Mouse (Mus musculus): Measurements from ENCODE around the gene Wfdc1. TPM values are rescaled to one million over a fixed set of nuclear protein-coding genes. Genes with fewer than 3 reads are reported as not detected.

Gene Wfdc1
- polyA plus RNA-seq, 1 experiment from 2014 or later, result 3.1 TPM

- 0 out of 2 replicates have a peak, but pooled peaks cover 6% of the 10 kb centered on the region for H3K27me3 ChIP-seq (replicated peaks)
Measured at GRCm38 (mm10) chr8:119691989-119692388, 25.8 kb downstream of the Wfdc1 start.

DNA sequence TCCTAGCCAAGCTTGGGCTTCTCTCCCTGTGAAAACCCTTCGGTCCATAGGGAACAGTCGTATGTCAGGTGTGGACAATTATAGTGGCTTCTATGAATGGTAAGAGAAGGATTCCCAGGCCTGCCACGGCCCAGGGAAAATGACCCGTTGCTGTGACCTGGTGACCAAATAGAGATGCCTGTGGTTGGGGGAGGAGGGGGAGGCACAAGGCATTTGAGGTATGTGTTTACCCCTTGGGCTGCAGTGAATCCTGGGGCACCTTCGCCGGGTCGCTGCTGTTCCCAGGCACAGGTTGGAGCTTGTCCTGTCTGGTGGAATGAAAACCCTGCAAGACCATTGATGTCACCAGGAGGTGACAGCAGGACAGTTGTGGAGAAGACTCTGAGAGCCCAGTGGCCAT, 28.5 kb downstream of the Wfdc1 start:
- no peaks in the 10 kb centered on the region for H3K9me3 ChIP-seq (replicated peaks)
- 58% methylated on average over 7 of the region's 7 CpGs for WGBS
- ATAC-seq (ENCODE audit: insufficient number of reproducible peaks, low FRiP score), result no peak
- H3K9ac ChIP-seq, result no peak overlapping the region
- no peak overlapping the region for H3K4me2 ChIP-seq
- H3K27ac ChIP-seq (ENCODE audit: poor library complexity, severe bottlenecking), result no peak overlapping the region
- no peak overlapping the region for H3K4me3 ChIP-seq
- H3K36me3 ChIP-seq, result no peaks in the 10 kb centered on the region
- H3K4me1 ChIP-seq (replicated peaks), result peaks cover 21% of the 10 kb centered on the region
- H3K27me3 ChIP-seq (replicated peaks), result peaks cover 23% of the 10 kb centered on the region

More at GRCm38 (mm10) chr8:119691989-119692388, 25.8 kb downstream of the Wfdc1 start:
- 77% methylated on average over 4 of the region's 4 CpGs for WGBS
- Histone ChIP-seq H3K36me3 (no peaks in the 10 kb centered on the region), H3K4me1 (replicated peaks) (peaks cover 9% of the 10 kb centered on the region), H3K9me3 (replicated peaks) (no peaks in the 10 kb centered on the region), H3K27ac (ENCODE audit: poor library complexity, severe bottlenecking) (no peak overlapping the region), H3K4me3 (no peak overlapping the region), H3K9ac (no peak overlapping the region), H3K4me2 (no peak overlapping the region)
- no peak for ATAC-seq (ENCODE audit: insufficient number of reproducible peaks, low FRiP score)

DNA sequence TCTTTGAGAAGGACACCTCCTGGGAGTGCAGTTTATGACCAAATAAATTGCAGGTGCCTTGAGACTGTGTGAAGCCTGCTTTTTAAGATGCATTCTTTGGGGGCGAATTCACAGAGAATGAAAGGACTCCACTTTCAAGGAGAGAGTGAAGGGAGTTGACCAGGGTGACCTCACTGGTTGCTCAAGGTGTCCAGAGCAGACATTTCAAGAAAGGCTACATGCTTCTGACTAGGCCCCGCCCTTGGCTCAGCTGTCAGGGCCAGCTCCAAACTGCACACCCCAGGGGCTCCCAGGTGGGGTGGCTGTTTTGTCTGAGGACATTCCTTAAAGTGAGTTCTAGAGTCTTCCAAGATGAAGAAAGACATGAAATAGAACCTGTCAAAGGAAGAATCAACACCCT, 31.0 kb downstream of the Wfdc1 start:
- no peak for ATAC-seq (ENCODE audit: insufficient number of reproducible peaks, low FRiP score)
- Histone ChIP-seq H3K36me3 (no peaks in the 10 kb centered on the region), H3K9ac (no peak overlapping the region), H3K4me1 (replicated peaks) (peaks cover 21% of the 10 kb centered on the region), H3K27ac (ENCODE audit: poor library complexity, severe bottlenecking) (no peak overlapping the region), H3K4me3 (no peak overlapping the region), H3K9me3 (replicated peaks) (no peaks in the 10 kb centered on the region), H3K27me3 (replicated peaks) (peaks cover 47% of the 10 kb centered on the region), H3K4me2 (no peak overlapping the region)
- 88% methylated on average over 2 of the region's 2 CpGs for WGBS

GRCm38 (mm10) chr8:119698960-119699359, 32.8 kb downstream of the Wfdc1 start:
- Histone ChIP-seq H3K9me3 (replicated peaks) (no peaks in the 10 kb centered on the region), H3K27ac (ENCODE audit: poor library complexity, severe bottlenecking) (no peak overlapping the region), H3K4me1 (replicated peaks) (peaks cover 29% of the 10 kb centered on the region), H3K36me3 (no peaks in the 10 kb centered on the region), H3K27me3 (replicated peaks) (peaks cover 54% of the 10 kb centered on the region), H3K4me2 (peak overlapping the region; percentile 45), H3K4me3 (no peak overlapping the region), H3K9ac (0 out of 2 replicates have a peak overlapping the region, but pooled peaks have one; percentile 1)
- 3% methylated on average over 12 of the region's 12 CpGs for WGBS
- no peak for ATAC-seq (ENCODE audit: insufficient number of reproducible peaks, low FRiP score)

- H3K4me3 ChIP-seq, result peak within 1 kb of the TSS; percentile 14; the same call in 1 of the 2 replicates
- H3K4me2 ChIP-seq, result peak within 1 kb of the TSS; percentile 45
- 0 out of 2 replicates have a peak within 1 kb of the TSS, but pooled peaks have one; percentile 1 for H3K9ac ChIP-seq
- no peak for ATAC-seq (ENCODE audit: insufficient number of reproducible peaks, low FRiP score)
- H3K27ac ChIP-seq (ENCODE audit: poor library complexity, severe bottlenecking), result no peak within 1 kb of the TSS
- WGBS, result 5% methylated on average over 26 of the region's 26 CpGs
- H3K27me3 ChIP-seq (replicated peaks), result peaks cover 50% of the 10 kb centered on the region
- H3K9me3 ChIP-seq (replicated peaks), result no peaks in the 10 kb centered on the region
- H3K4me1 ChIP-seq (replicated peaks), result peaks cover 29% of the 10 kb centered on the region
- no peaks in the 10 kb centered on the region for H3K36me3 ChIP-seq
Measured at GRCm38 (mm10) chr8:119699549-119700134, 33.5 kb downstream of the Wfdc1 start, which contains the start of gene Atp2c2. Gene Atp2c2 (plus strand): TSS chr8:119700009.

DNA sequence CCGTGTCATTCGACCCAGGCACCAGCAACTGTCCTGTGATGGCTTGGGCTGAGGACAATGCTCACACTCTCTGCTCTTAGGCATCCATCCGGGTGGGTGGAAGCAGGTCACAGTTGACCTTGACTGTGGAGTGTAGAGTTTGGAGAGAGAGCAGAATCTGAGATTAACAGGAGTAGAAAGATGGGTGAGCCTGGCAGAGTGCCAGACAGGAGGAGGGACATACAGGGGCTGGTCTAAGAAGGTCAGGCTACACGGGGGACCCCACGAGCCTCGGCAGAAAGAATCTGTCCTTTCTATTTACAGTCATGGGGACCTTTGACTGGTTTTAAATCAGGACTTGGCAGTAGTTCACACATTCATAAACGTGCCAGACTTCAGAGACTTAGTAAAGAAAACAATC, 36.8 kb downstream of the Wfdc1 start:
- H3K9me3 ChIP-seq (replicated peaks), result no peaks in the 10 kb centered on the region
- H3K4me1 ChIP-seq (replicated peaks), result peaks cover 28% of the 10 kb centered on the region
- no peak overlapping the region for H3K27ac ChIP-seq (ENCODE audit: poor library complexity, severe bottlenecking)
- no peak overlapping the region for H3K4me3 ChIP-seq
- H3K9ac ChIP-seq, result no peak overlapping the region
- no peak overlapping the region for H3K4me2 ChIP-seq
- ATAC-seq (ENCODE audit: insufficient number of reproducible peaks, low FRiP score), result peak; percentile 30; the same call in 1 of the 2 replicates
- WGBS, result 38% methylated on average over 7 of the region's 7 CpGs
- no peaks in the 10 kb centered on the region for H3K36me3 ChIP-seq
- peaks cover 54% of the 10 kb centered on the region for H3K27me3 ChIP-seq (replicated peaks)

DNA sequence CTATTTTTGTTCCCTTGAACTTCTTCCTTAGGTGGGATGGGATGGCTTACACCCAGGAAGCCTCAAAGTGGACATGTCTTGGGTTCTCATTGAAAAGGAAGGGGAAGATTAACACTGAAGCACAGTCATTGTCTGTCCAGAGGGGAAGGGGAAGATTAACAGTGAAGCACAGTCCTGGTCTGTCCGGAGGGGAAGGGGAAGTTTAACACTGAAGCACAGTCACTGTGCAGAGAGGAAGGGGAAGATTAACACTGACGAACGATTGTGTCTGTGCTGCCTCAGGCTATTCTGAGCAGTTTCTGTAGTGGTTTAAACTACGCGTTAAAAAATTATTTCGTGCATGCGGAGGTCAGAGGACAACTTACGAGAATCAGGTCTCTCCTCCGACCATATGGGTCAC, 41.0 kb downstream of the Wfdc1 start:
- Histone ChIP-seq H3K4me2 (no peak overlapping the region), H3K4me3 (no peak overlapping the region), H3K36me3 (no peaks in the 10 kb centered on the region), H3K27ac (ENCODE audit: poor library complexity, severe bottlenecking) (no peak overlapping the region), H3K4me1 (replicated peaks) (peaks cover 17% of the 10 kb centered on the region), H3K9ac (no peak overlapping the region), H3K27me3 (replicated peaks) (peaks cover 13% of the 10 kb centered on the region), H3K9me3 (replicated peaks) (no peaks in the 10 kb centered on the region)
- WGBS, result 85% methylated on average over 9 of the region's 9 CpGs
- ATAC-seq (ENCODE audit: insufficient number of reproducible peaks, low FRiP score), result no peak

DNA sequence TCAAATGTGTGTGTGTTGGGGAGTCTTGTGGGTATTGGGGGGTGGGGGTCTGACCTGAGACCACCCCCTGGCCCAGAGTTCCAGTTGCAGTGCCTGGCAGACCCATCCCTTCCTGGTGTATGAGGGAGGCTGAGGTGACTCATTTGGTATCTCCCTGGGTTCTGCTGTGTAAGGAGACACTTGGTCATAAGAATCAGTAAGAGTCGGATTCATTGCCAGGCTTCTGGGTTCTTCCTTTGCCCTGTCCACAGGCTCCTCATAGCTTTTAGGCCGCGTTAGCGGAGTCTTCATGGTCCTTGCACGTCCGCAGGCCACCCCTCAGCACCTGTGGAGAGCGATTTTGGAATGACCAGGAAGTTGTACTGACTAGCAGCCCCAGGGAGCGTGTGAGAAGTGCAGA, 42.3 kb downstream of the Wfdc1 start:
- no peak overlapping the region for H3K27ac ChIP-seq (ENCODE audit: poor library complexity, severe bottlenecking)
- 0 out of 2 replicates have a peak, but pooled peaks cover 10% of the 10 kb centered on the region for H3K4me1 ChIP-seq (replicated peaks)
- no peaks in the 10 kb centered on the region for H3K36me3 ChIP-seq
- H3K4me2 ChIP-seq, result no peak overlapping the region
- ATAC-seq (ENCODE audit: insufficient number of reproducible peaks, low FRiP score), result no peak
- H3K4me3 ChIP-seq, result no peak overlapping the region
- no peak overlapping the region for H3K9ac ChIP-seq
- 86% methylated on average over 8 of the region's 8 CpGs for WGBS
- peaks cover 10% of the 10 kb centered on the region; the same call in 1 of the 2 replicates for H3K27me3 ChIP-seq (replicated peaks)
- no peaks in the 10 kb centered on the region for H3K9me3 ChIP-seq (replicated peaks)

GRCm38 (mm10) chr8:119708878-119709702, 42.9 kb downstream of the Wfdc1 start:
- no peak overlapping the region for H3K4me2 ChIP-seq
- 62% methylated on average over 14 of the region's 14 CpGs for WGBS
- H3K4me1 ChIP-seq (replicated peaks), result 0 out of 2 replicates have a peak, but pooled peaks cover 10% of the 10 kb centered on the region
- no peaks in the 10 kb centered on the region for H3K9me3 ChIP-seq (replicated peaks)
- no peaks in the 10 kb centered on the region for H3K36me3 ChIP-seq
- H3K27ac ChIP-seq (ENCODE audit: poor library complexity, severe bottlenecking), result no peak overlapping the region
- no peak overlapping the region for H3K9ac ChIP-seq
- no peak for ATAC-seq (ENCODE audit: insufficient number of reproducible peaks, low FRiP score)
- H3K27me3 ChIP-seq (replicated peaks), result peaks cover 10% of the 10 kb centered on the region; the same call in 1 of the 2 replicates
- no peak overlapping the region for H3K4me3 ChIP-seq

DNA sequence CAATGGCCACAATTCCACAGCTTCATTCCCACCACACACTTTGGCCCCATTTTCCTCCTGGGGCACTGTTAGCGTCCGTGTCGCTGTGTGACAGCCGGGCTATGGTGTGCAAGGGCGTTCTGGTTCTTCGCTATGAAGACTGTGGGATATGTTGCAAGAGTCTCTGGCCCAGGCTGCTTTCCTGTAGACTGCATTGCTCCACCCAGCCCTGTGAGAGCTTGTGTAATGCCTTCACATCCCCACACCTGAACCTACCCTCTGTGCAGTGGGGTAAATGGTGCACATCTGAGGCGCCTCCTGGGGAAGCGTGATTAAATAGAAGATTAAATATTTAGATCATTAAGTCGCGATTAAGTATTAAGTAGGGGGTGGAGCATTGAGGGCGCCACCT, 43.5 kb downstream of the Wfdc1 start:
- peaks cover 15% of the 10 kb centered on the region; the same call in 1 of the 2 replicates for H3K4me1 ChIP-seq (replicated peaks)
- no peak overlapping the region for H3K4me3 ChIP-seq
- no peak overlapping the region for H3K27ac ChIP-seq (ENCODE audit: poor library complexity, severe bottlenecking)
- H3K36me3 ChIP-seq, result no peaks in the 10 kb centered on the region
- ATAC-seq (ENCODE audit: insufficient number of reproducible peaks, low FRiP score), result no peak
- 73% methylated on average over 11 of the region's 11 CpGs for WGBS
- no peak overlapping the region for H3K4me2 ChIP-seq
- no peak overlapping the region for H3K9ac ChIP-seq
- H3K27me3 ChIP-seq (replicated peaks), result peaks cover 10% of the 10 kb centered on the region; the same call in 1 of the 2 replicates
- no peaks in the 10 kb centered on the region for H3K9me3 ChIP-seq (replicated peaks)

DNA sequence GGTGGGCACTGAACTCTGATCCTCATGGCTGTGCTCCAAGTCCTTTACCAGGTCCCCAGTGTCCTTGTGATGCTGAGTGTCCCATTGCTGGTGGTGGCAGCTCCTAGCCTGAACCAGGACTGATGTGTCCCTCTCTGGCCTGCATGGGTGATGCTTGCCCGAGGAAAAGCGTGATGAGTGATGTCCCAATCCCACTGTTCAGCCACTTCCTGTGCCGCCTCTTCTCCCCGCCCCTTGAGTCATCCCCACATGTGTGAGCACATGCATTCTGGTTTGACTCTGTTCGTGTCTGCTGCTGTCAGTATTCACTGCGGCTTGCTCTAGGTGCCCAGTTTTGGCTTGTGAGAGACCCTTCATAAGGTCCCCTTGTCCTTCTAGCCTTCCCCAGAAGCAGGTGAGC, 46.1 kb downstream of the Wfdc1 start:
- WGBS, result 67% methylated on average over 6 of the region's 6 CpGs

More for the DNA sequence above, 46.1 kb downstream of the Wfdc1 start:
- no peak overlapping the region for H3K27ac ChIP-seq (ENCODE audit: poor library complexity, severe bottlenecking)
- H3K4me1 ChIP-seq (replicated peaks), result peaks cover 28% of the 10 kb centered on the region
- no peak overlapping the region for H3K4me2 ChIP-seq
- H3K4me3 ChIP-seq, result no peak overlapping the region
- H3K36me3 ChIP-seq, result no peaks in the 10 kb centered on the region
- no peaks in the 10 kb centered on the region for H3K9me3 ChIP-seq (replicated peaks)
- peaks cover 4% of the 10 kb centered on the region; the same call in 1 of the 2 replicates for H3K27me3 ChIP-seq (replicated peaks)
- ATAC-seq (ENCODE audit: insufficient number of reproducible peaks, low FRiP score), result no peak
- no peak overlapping the region for H3K9ac ChIP-seq
